Mouse (Mus musculus): ENCODE measurements around the gene Lhpp.

The Lhpp gene

GRCm38 (mm10) chr7:132610468-132611318, at the start of gene Lhpp:
Gene Lhpp, plus strand, starts transcription at chr7:132610638.
- peak; percentile 28 to 45 for DNase-seq

GRCm38 (mm10) chr7:132565831-132566230, 44.6 kb upstream of the Lhpp start:
- DNase-seq = no peak

- DNase-seq = peak in 1 of 2 experiments; percentile 44
Observed at GRCm38 (mm10) chr7:132568817-132569216, 41.6 kb upstream of the Lhpp start.

GRCm38 (mm10) chr7:132570071-132570470, 40.4 kb upstream of the Lhpp start:
- DNase-seq = no peak

GRCm38 (mm10) chr7:132571481-132571880, 39.0 kb upstream of the Lhpp start:
- no peak for DNase-seq

- no peak for DNase-seq
Observed at GRCm38 (mm10) chr7:132572738-132573137, 37.7 kb upstream of the Lhpp start.

- no peak for DNase-seq
Observed at GRCm38 (mm10) chr7:132573205-132573604, 37.2 kb upstream of the Lhpp start.

GRCm38 (mm10) chr7:132574646-132575045, 35.8 kb upstream of the Lhpp start:
- DNase-seq = no peak

GRCm38 (mm10) chr7:132575623-132576022, 34.8 kb upstream of the Lhpp start:
- peak in 1 of 2 experiments; percentile 68 for DNase-seq

- peak; percentile 92 for DNase-seq
Observed at GRCm38 (mm10) chr7:132576116-132576650, 34.3 kb upstream of the Lhpp start, which contains the start of gene Oat. Gene Oat, minus strand, starts transcription at chr7:132576398.

GRCm38 (mm10) chr7:132576891-132577290, 33.5 kb upstream of the Lhpp start:
- DNase-seq = no peak

GRCm38 (mm10) chr7:132580511-132580910, 29.9 kb upstream of the Lhpp start:
- no peak for DNase-seq

- DNase-seq = no peak
Observed at GRCm38 (mm10) chr7:132581441-132581840, 29.0 kb upstream of the Lhpp start.

- DNase-seq = no peak
Observed at GRCm38 (mm10) chr7:132585695-132586491, 24.5 kb upstream of the Lhpp start.

- no peak for DNase-seq
Observed at GRCm38 (mm10) chr7:132587167-132587566, 23.3 kb upstream of the Lhpp start.

- no peak for DNase-seq
Observed at GRCm38 (mm10) chr7:132589610-132590009, 20.8 kb upstream of the Lhpp start.

GRCm38 (mm10) chr7:132593762-132594161, 16.7 kb upstream of the Lhpp start:
- DNase-seq = no peak

- DNase-seq = no peak
Observed at GRCm38 (mm10) chr7:132594325-132594724, 16.1 kb upstream of the Lhpp start.

- no peak for DNase-seq
Observed at GRCm38 (mm10) chr7:132595787-132596186, 14.7 kb upstream of the Lhpp start.

- no peak for DNase-seq
Observed at GRCm38 (mm10) chr7:132596557-132597250, 13.7 kb upstream of the Lhpp start.

GRCm38 (mm10) chr7:132597251-132598041, 13.0 kb upstream of the Lhpp start:
- no peak for DNase-seq

Data from thymus, adult 18-20 months (tissue).